Mouse (Mus musculus): Measurements from ENCODE around the gene Chst2.

The Chst2 gene

DNA sequence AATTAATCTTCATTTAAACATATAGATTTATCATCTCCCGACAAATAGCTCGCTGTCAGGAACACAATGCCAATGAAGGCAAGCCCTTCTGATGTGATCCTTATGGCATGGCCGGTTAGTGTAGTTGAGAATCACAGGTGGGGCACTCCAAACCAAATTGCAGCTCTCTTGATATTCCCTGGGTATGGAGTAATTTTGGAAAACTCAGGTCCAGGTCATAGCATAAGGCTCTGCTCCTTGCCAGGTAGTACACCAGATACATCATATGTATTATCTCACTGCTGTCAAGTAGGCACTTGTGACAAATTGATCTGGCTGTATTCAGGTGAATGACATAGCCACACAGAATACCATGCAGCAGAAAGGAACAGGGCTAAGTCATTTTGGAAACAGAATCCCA lies 40.6 kb downstream of the Chst2 start:
- DNase-seq (ENCODE audit: low spot score in 2 of 2) = no peak

DNA sequence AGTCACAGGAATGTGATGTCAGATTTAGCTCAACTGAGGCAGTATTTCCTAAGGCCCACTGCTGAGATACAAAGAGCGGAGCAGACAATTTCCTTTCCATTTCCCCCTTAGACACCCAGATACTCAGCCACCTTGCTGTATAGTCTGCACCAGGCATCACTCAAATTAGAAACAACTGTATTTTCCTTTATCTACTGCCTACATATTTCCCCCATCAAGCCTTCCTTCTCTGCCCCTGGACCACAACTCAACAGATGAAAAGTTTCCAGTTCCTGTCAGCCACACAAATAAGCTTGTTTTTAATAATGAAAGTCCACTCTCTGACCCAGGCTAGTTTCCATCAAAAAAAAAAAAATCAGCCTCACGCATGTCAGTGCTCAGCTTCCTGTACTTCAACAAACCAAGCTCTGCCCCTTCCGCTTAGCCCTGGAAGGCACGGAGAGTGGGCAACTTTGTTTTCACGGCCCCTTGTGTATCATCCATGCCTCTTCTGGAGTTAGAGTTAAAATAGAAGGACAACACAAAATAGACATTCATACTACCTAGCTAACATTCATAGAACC lies 52.6 kb downstream of the Chst2 start:
- DNase-seq (ENCODE audit: low spot score in 2 of 2) = no peak

GRCm38 (mm10) chr9:95351968-95352367 lies 54.6 kb downstream of the Chst2 start:
- DNase-seq (ENCODE audit: low spot score in 2 of 2) = no peak

DNA sequence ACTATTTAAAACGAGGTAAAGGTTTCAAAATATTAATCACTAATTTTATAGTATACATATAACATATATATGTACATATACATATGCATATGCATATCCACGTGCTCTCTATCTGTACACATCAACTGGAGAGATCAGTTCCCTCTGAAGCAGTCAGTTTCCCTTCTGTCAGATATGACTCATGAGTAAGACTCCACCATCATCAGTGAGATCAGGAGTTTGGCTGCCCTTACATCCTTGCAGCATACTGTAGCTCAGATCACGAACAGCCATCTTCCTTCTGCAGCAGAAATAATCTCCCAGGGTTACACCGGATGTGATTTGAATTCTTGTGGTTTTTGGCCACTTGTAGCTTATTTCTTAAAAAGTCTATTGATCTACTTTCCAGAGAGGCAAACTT lies 56.0 kb downstream of the Chst2 start:
- no peak for DNase-seq (ENCODE audit: low spot score in 2 of 2)
